Mouse (Mus musculus): Measurements from ENCODE around the gene Tm4sf1.

GRCm38 (mm10) chr3:57303486-57303885 is 1.7 kb upstream of the Tm4sf1 start:
- TF ChIP-seq CTCF (IDR thresholded peaks at IDR 0.05; ENCODE audit: insufficient read depth, low read length), result no peak
- no peak for TF ChIP-seq POLR2A (IDR thresholded peaks at IDR 0.05; ENCODE audit: borderline replicate concordance, extremely low read depth, low read depth, low read length)

All from lung, adult 2 months (tissue).